Mouse (Mus musculus): ENCODE measurements around the gene Ehbp1. TPM values are rescaled to one million over a fixed set of nuclear protein-coding genes. Genes with fewer than 3 reads are reported as not detected.

The Ehbp1 gene
- polyA plus RNA-seq, 1 experiment from 2014 or later, result 3.1 TPM

GRCm38 (mm10) chr11:22001321-22002061, 340.6 kb downstream of the Ehbp1 start:
- no peaks in the 10 kb centered on the region for H3K9me3 ChIP-seq (ENCODE audit: control insufficient read depth)
- H3K27me3 ChIP-seq (replicated peaks; ENCODE audit: control insufficient read depth, insufficient read depth, low read length), result peaks cover 97% of the 10 kb centered on the region
- no peaks in the 10 kb centered on the region; the same call in 1 of the 2 replicates for H3K4me1 ChIP-seq (replicated peaks; ENCODE audit: control insufficient read depth, insufficient read depth, low read length)
- peak overlapping the region; percentile 87 for H3K4me2 ChIP-seq (replicated peaks; ENCODE audit: low read depth)
- no peak overlapping the region for H3K9ac ChIP-seq (ENCODE audit: low read depth, low read length)
- ATAC-seq, result peak; percentile 55; the same call in 1 of the 2 replicates
- under 1% methylated on average over 57 of the region's 59 CpGs for WGBS
- no peak overlapping the region for H3K27ac ChIP-seq (ENCODE audit: low read depth, low read length)
- TF ChIP-seq CTCF (IDR thresholded peaks at IDR 0.05; ENCODE audit: low read depth), result no peak
- peak overlapping the region; percentile 51 for H3K4me3 ChIP-seq (ENCODE audit: low read depth, low read length)
- no peaks in the 10 kb centered on the region for H3K36me3 ChIP-seq (ENCODE audit: control insufficient read depth, insufficient read depth)

GRCm38 (mm10) chr11:22000316-22001076, 341.6 kb downstream of the Ehbp1 start:
- no peak overlapping the region for H3K9ac ChIP-seq (ENCODE audit: low read depth, low read length)
- WGBS, result 4% methylated on average over 46 of the region's 48 CpGs

GRCm38 (mm10) chr11:21999396-22000315, 342.4 kb downstream of the Ehbp1 start:
- 15% methylated on average over 31 of the region's 31 CpGs for WGBS
- H3K4me3 ChIP-seq (ENCODE audit: low read depth, low read length), result no peak overlapping the region; the same call in 1 of the 2 replicates
- H3K9ac ChIP-seq (ENCODE audit: low read depth, low read length), result no peak overlapping the region
- ATAC-seq, result no peak
- H3K36me3 ChIP-seq (ENCODE audit: control insufficient read depth, insufficient read depth), result no peaks in the 10 kb centered on the region
- no peak overlapping the region for H3K4me2 ChIP-seq (replicated peaks; ENCODE audit: low read depth)
- H3K27ac ChIP-seq (ENCODE audit: low read depth, low read length), result no peak overlapping the region
- H3K4me1 ChIP-seq (replicated peaks; ENCODE audit: control insufficient read depth, insufficient read depth, low read length), result no peaks in the 10 kb centered on the region; the same call in 1 of the 2 replicates
- TF ChIP-seq CTCF (IDR thresholded peaks at IDR 0.05; ENCODE audit: low read depth), result no peak
- H3K9me3 ChIP-seq (ENCODE audit: control insufficient read depth), result no peaks in the 10 kb centered on the region
- peaks cover 97% of the 10 kb centered on the region for H3K27me3 ChIP-seq (replicated peaks; ENCODE audit: control insufficient read depth, insufficient read depth, low read length)

More at GRCm38 (mm10) chr11:22000316-22001076, 341.6 kb downstream of the Ehbp1 start:
- Histone ChIP-seq H3K9me3 (ENCODE audit: control insufficient read depth) (no peaks in the 10 kb centered on the region), H3K4me3 (ENCODE audit: low read depth, low read length) (peak overlapping the region; percentile 51), H3K27me3 (replicated peaks; ENCODE audit: control insufficient read depth, insufficient read depth, low read length) (peaks cover 97% of the 10 kb centered on the region), H3K36me3 (ENCODE audit: control insufficient read depth, insufficient read depth) (no peaks in the 10 kb centered on the region), H3K4me1 (replicated peaks; ENCODE audit: control insufficient read depth, insufficient read depth, low read length) (no peaks in the 10 kb centered on the region; the same call in 1 of the 2 replicates), H3K4me2 (replicated peaks; ENCODE audit: low read depth) (peak overlapping the region; percentile 87), H3K27ac (ENCODE audit: low read depth, low read length) (no peak overlapping the region)
- TF ChIP-seq CTCF (IDR thresholded peaks at IDR 0.05; ENCODE audit: low read depth), result no peak
- ATAC-seq, result no peak

- no peak for ATAC-seq
- H3K27me3 ChIP-seq (replicated peaks; ENCODE audit: control insufficient read depth, insufficient read depth, low read length), result peaks cover 97% of the 10 kb centered on the region
- peak; percentile 29; the same call in 1 of the 2 replicates for TF ChIP-seq CTCF (IDR thresholded peaks at IDR 0.05; ENCODE audit: low read depth)
Measured at GRCm38 (mm10) chr11:21998141-21999047, 343.7 kb downstream of the Ehbp1 start.

GRCm38 (mm10) chr11:21997561-21998140, 344.4 kb downstream of the Ehbp1 start:
- WGBS, result 2% methylated on average over 20 of the region's 20 CpGs
- TF ChIP-seq CTCF (IDR thresholded peaks at IDR 0.05; ENCODE audit: low read depth), result no peak
- H3K9me3 ChIP-seq (ENCODE audit: control insufficient read depth), result no peaks in the 10 kb centered on the region
- H3K4me2 ChIP-seq (replicated peaks; ENCODE audit: low read depth), result peak overlapping the region; percentile 48
- ATAC-seq, result no peak
- peaks cover 98% of the 10 kb centered on the region for H3K27me3 ChIP-seq (replicated peaks; ENCODE audit: control insufficient read depth, insufficient read depth, low read length)
- H3K4me1 ChIP-seq (replicated peaks; ENCODE audit: control insufficient read depth, insufficient read depth, low read length), result no peaks in the 10 kb centered on the region; the same call in 1 of the 2 replicates
- no peak overlapping the region for H3K9ac ChIP-seq (ENCODE audit: low read depth, low read length)
- no peaks in the 10 kb centered on the region for H3K36me3 ChIP-seq (ENCODE audit: control insufficient read depth, insufficient read depth)
- H3K4me3 ChIP-seq (ENCODE audit: low read depth, low read length), result peak overlapping the region; percentile 26
- no peak overlapping the region for H3K27ac ChIP-seq (ENCODE audit: low read depth, low read length)

More at GRCm38 (mm10) chr11:21998141-21999047, 343.7 kb downstream of the Ehbp1 start:
- WGBS, result 6% methylated on average over 32 of the region's 32 CpGs
- Histone ChIP-seq H3K4me3 (ENCODE audit: low read depth, low read length) (peak overlapping the region; percentile 26), H3K4me1 (replicated peaks; ENCODE audit: control insufficient read depth, insufficient read depth, low read length) (no peaks in the 10 kb centered on the region; the same call in 1 of the 2 replicates), H3K4me2 (replicated peaks; ENCODE audit: low read depth) (peak overlapping the region; percentile 48), H3K36me3 (ENCODE audit: control insufficient read depth, insufficient read depth) (no peaks in the 10 kb centered on the region), H3K9me3 (ENCODE audit: control insufficient read depth) (no peaks in the 10 kb centered on the region), H3K27ac (ENCODE audit: low read depth, low read length) (no peak overlapping the region), H3K9ac (ENCODE audit: low read depth, low read length) (no peak overlapping the region)

Data from intestine, postnatal 0 days (tissue).